Mouse (Mus musculus) hindbrain, embryonic 16.5 days (tissue): ENCODE measurements around the gene Ntn1. TPM values are rescaled to one million over a fixed set of nuclear protein-coding genes. Genes with fewer than 3 reads are reported as not detected.

ENCODE experiments used
- ATAC-seq: fragments of 200-750 bp; cut with Nextera tagmentation; 2 replicates; pipeline ENCODE4 v1.8.0; 2017; ENCODE audit warnings: moderate TSS enrichment, moderate library complexity
- H3K27ac ChIP-seq: fragments of 300-500 bp; sonication (generic); 2 replicates; pipeline ENCODE4 v1.5.1; 2014; ENCODE audit warnings: low read depth, mild to moderate bottlenecking, control low read depth, low read length, moderate library complexity
- H3K27me3 ChIP-seq: fragments of 300-500 bp; sonication (generic); replicated peaks from 2 replicates; pipeline ENCODE4 v1.6.1; 2014; ENCODE audit warnings: low read length; ENCODE audit not compliant: control insufficient read depth, insufficient read depth
- H3K36me3 ChIP-seq: fragments of 300-500 bp; sonication (generic); 2 replicates; pipeline ENCODE4 v1.6.1; 2014; ENCODE audit warnings: mild to moderate bottlenecking, low read length, moderate library complexity, mixed read lengths; ENCODE audit not compliant: control insufficient read depth, insufficient read depth
- H3K4me1 ChIP-seq: fragments of 300-500 bp; sonication (generic); 2 replicates; pipeline ENCODE4 v1.6.1; 2014; ENCODE audit warnings: low read depth, low read length; ENCODE audit not compliant: control insufficient read depth, insufficient read depth
- H3K4me2 ChIP-seq: fragments of 300-500 bp; sonication (generic); 2 replicates; pipeline ENCODE4 v1.6.1; 2014; ENCODE audit warnings: mild to moderate bottlenecking, low read length, control low read depth, moderate library complexity
- H3K4me3 ChIP-seq: fragments of 300-500 bp; sonication (generic); 2 replicates; pipeline ENCODE4 v1.5.1; 2014; ENCODE audit warnings: mild to moderate bottlenecking, low read length, control low read depth, moderate library complexity
- H3K9ac ChIP-seq: fragments of 300-500 bp; sonication (generic); 2 replicates; pipeline ENCODE4 v1.6.1; 2014; ENCODE audit warnings: low read depth, mild to moderate bottlenecking, control low read depth, low read length, moderate library complexity
- H3K9me3 ChIP-seq: fragments of 300-500 bp; sonication (generic); 2 replicates; pipeline ENCODE4 v1.6.1; 2014; ENCODE audit warnings: mild to moderate bottlenecking, low read length, moderate library complexity; ENCODE audit not compliant: control insufficient read depth
- WGBS: fragments of 180-500 bp; shearing (Covaris S2); extraction: QIAGEN DNeasy Blood & Tissue Kit; methylation state at CpG from one replicate; pipeline ENCODE4 v1.1.7; 2014; 5-methylcytosine and 5-hydroxymethylcytosine counted together
- polyA plus RNA-seq: library from polyadenylated mRNA; unstranded; fragments of >200 nt; fragmentation: Nextera tagmentation; extraction: Ambion mirVana; gene quantifications from 2 replicates; pipeline ENCODE4 v1.2.1, GENCODE M21; 2015

Gene Ntn1
- polyA plus RNA-seq: 13.3 and 21.7 TPM in 2 replicates

GRCm38 (mm10) chr11:68400727-68401219, at the start of gene Ntn1:
TSS of gene Ntn1 (minus strand) at chr11:68400823.
- peaks cover 30% of the 10 kb centered on the region for H3K27me3 ChIP-seq
- no peak for ATAC-seq
- peak within 1 kb of the TSS; percentile 64 for H3K9ac ChIP-seq
- peak within 1 kb of the TSS; percentile 20; the same call in 1 of the 2 replicates for H3K27ac ChIP-seq
- peak within 1 kb of the TSS; percentile 95 for H3K4me2 ChIP-seq
- WGBS: 6% methylated on average over 11 of the region's 11 CpGs
- H3K36me3 ChIP-seq: no peaks in the 10 kb centered on the region
- H3K4me1 ChIP-seq: peaks cover 17% of the 10 kb centered on the region
- peak within 1 kb of the TSS; percentile 50 for H3K4me3 ChIP-seq
- no peaks in the 10 kb centered on the region for H3K9me3 ChIP-seq

DNA sequence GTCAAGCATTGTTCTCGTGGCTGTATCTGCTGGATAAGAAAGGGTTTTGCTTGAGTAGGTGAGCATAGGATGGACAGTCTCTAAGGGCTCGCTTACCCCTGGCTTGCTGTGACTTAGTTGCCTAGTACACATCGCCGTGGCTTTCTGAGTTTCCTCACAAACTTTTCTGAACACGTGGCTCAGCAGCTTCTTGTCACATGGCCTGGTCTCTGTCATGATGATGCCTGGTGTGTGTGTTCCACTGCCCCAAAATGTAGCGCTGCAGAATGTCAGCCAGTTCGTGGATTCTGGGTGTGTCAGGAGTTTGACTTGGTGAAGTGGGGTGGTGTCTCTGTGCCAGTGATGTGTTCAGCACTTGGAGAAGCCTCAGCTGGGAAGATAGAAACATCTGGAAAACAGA, 47.7 kb upstream of the Ntn1 start:
- peaks cover 7% of the 10 kb centered on the region for H3K4me1 ChIP-seq
- no peak overlapping the region for H3K4me3 ChIP-seq
- no peak overlapping the region for H3K27ac ChIP-seq
- no peaks in the 10 kb centered on the region for H3K9me3 ChIP-seq
- no peak overlapping the region for H3K4me2 ChIP-seq
- H3K36me3 ChIP-seq: no peaks in the 10 kb centered on the region
- H3K27me3 ChIP-seq: no peaks in the 10 kb centered on the region
- no peak overlapping the region for H3K9ac ChIP-seq
- 86% methylated on average over 7 of the region's 7 CpGs for WGBS
- ATAC-seq: no peak

GRCm38 (mm10) chr11:68447242-68447641, 46.6 kb upstream of the Ntn1 start:
- peaks cover 7% of the 10 kb centered on the region for H3K4me1 ChIP-seq
- no peaks in the 10 kb centered on the region for H3K36me3 ChIP-seq
- no peaks in the 10 kb centered on the region for H3K9me3 ChIP-seq
- no peak overlapping the region for H3K27ac ChIP-seq
- no peak for ATAC-seq
- no peaks in the 10 kb centered on the region for H3K27me3 ChIP-seq
- 91% methylated on average over 2 of the region's 2 CpGs for WGBS
- no peak overlapping the region for H3K4me2 ChIP-seq
- no peak overlapping the region for H3K4me3 ChIP-seq
- H3K9ac ChIP-seq: no peak overlapping the region

DNA sequence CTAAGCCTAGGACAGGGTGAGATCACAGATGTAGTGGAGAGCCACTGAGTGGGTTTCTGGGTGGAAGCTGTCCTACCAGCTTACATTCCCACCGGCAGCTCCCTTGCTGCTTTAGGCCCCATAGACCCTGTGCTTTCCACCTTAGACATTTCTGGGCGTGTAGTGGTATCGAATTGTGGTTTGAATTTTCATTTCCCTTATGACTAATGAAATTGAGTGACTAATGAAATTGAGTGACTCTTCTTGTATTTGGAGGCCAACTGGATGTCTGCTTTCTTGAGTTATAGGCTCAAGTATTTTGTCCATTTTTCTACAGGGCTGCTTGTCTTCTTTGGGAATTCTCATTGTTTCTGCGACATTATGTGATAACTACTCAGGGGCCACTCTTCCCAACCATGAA, 45.9 kb upstream of the Ntn1 start:
- no peaks in the 10 kb centered on the region for H3K36me3 ChIP-seq
- no peaks in the 10 kb centered on the region for H3K27me3 ChIP-seq
- 97% methylated on average over 4 of the region's 4 CpGs for WGBS
- ATAC-seq: no peak
- H3K4me2 ChIP-seq: no peak overlapping the region
- no peak overlapping the region for H3K4me3 ChIP-seq
- H3K9ac ChIP-seq: no peak overlapping the region
- H3K27ac ChIP-seq: no peak overlapping the region
- H3K9me3 ChIP-seq: no peaks in the 10 kb centered on the region
- H3K4me1 ChIP-seq: peaks cover 7% of the 10 kb centered on the region

DNA sequence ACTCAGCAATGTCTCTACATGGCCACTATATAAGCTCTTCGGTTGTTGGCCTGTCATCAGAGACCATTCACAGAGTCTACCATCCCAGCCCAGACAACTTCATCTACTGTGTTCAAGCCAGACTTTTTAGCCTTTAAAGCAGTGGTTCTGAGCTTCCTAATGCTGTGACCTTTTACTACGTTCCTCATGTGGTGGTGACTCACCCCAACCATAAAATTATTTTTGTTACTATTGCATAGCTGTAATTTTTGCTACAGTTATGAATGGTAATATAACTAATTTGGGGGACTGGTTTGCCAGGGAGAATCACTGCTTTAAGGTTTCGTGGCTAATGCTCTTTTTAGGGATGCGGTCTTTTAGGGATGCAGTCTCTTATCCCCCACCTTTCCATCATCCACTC, 45.3 kb upstream of the Ntn1 start:
- Histone ChIP-seq H3K9me3 (no peaks in the 10 kb centered on the region), H3K27me3 (no peaks in the 10 kb centered on the region), H3K4me1 (peaks cover 4% of the 10 kb centered on the region), H3K36me3 (no peaks in the 10 kb centered on the region), H3K4me3 (no peak overlapping the region), H3K27ac (no peak overlapping the region), H3K4me2 (no peak overlapping the region), H3K9ac (no peak overlapping the region)
- no peak for ATAC-seq
- WGBS: 92% methylated on average over 4 of the region's 4 CpGs

GRCm38 (mm10) chr11:68442983-68443638, 42.5 kb upstream of the Ntn1 start:
- no peaks in the 10 kb centered on the region for H3K4me1 ChIP-seq
- WGBS: 80% methylated on average over 12 of the region's 12 CpGs
- no peaks in the 10 kb centered on the region for H3K27me3 ChIP-seq
- H3K27ac ChIP-seq: no peak overlapping the region
- H3K36me3 ChIP-seq: no peaks in the 10 kb centered on the region
- H3K9ac ChIP-seq: no peak overlapping the region
- ATAC-seq: no peak
- H3K4me2 ChIP-seq: no peak overlapping the region
- no peaks in the 10 kb centered on the region for H3K9me3 ChIP-seq
- H3K4me3 ChIP-seq: no peak overlapping the region

- Histone ChIP-seq H3K4me1 (no peaks in the 10 kb centered on the region), H3K9me3 (no peaks in the 10 kb centered on the region), H3K36me3 (no peaks in the 10 kb centered on the region), H3K27me3 (no peaks in the 10 kb centered on the region), H3K4me2 (no peak overlapping the region), H3K27ac (no peak overlapping the region), H3K9ac (no peak overlapping the region), H3K4me3 (no peak overlapping the region)
- WGBS: 92% methylated on average over 8 of the region's 8 CpGs
- no peak for ATAC-seq
Observed at GRCm38 (mm10) chr11:68442346-68442745, 41.7 kb upstream of the Ntn1 start.

GRCm38 (mm10) chr11:68440965-68441364, 40.3 kb upstream of the Ntn1 start:
- H3K27me3 ChIP-seq: no peaks in the 10 kb centered on the region
- H3K27ac ChIP-seq: no peak overlapping the region
- WGBS: 66% methylated on average over 5 of the region's 5 CpGs
- H3K4me1 ChIP-seq: no peaks in the 10 kb centered on the region
- no peak overlapping the region for H3K9ac ChIP-seq
- H3K4me2 ChIP-seq: no peak overlapping the region
- ATAC-seq: no peak
- no peak overlapping the region for H3K4me3 ChIP-seq
- no peaks in the 10 kb centered on the region for H3K36me3 ChIP-seq
- no peaks in the 10 kb centered on the region for H3K9me3 ChIP-seq

- Histone ChIP-seq H3K9ac (no peak overlapping the region), H3K36me3 (no peaks in the 10 kb centered on the region), H3K4me2 (no peak overlapping the region), H3K27me3 (no peaks in the 10 kb centered on the region), H3K9me3 (no peaks in the 10 kb centered on the region), H3K4me1 (no peaks in the 10 kb centered on the region), H3K4me3 (no peak overlapping the region), H3K27ac (no peak overlapping the region)
- no peak for ATAC-seq
- WGBS: 82% methylated on average over 9 of the region's 9 CpGs
Observed at GRCm38 (mm10) chr11:68440100-68440499, 39.5 kb upstream of the Ntn1 start.
